Mouse (Mus musculus): ENCODE results near the gene Hgd.

Hgd gene

GRCm38 (mm10) chr16:37675326-37675725 is 95.4 kb downstream of the Hgd start:
- no peak for DNase-seq (ENCODE audit: low read depth)

DNA sequence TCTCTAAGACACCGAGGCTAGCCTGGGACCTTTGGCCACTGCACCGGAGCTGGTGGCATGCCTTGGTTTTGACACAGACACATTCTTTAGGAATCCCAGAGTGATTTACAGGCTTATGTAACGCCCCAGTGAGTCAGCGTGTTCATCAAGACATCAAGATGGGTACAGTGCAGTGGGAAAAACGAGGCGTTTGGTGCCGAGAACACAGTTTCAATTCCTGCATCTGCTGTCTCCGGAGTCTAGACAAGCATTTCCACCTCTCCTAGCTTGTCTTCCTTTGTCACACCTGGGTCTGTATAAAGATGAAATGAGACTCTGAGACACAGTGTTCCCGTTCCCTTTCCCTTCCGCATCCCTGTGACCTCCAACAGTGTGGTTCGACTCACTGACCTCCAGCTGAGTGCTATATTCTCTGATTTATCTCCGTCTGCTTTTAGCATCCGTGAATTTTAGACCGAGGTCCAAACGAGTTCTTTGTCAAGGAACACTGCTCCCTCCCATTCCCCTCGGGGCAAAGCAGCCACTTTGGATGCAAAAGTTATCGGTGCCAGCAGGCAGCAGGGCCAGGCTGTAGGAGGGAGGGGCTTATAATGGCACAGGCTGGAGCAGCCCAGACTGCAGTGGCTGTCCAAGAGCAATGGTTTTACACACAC is 96.2 kb downstream of the Hgd start:
- no peak for DNase-seq (ENCODE audit: low read depth)

- DNase-seq (ENCODE audit: low read depth): no peak
Observed at GRCm38 (mm10) chr16:37676677-37677072, 96.7 kb downstream of the Hgd start.

GRCm38 (mm10) chr16:37677586-37677985 is 97.6 kb downstream of the Hgd start:
- no peak for DNase-seq (ENCODE audit: low read depth)

DNA sequence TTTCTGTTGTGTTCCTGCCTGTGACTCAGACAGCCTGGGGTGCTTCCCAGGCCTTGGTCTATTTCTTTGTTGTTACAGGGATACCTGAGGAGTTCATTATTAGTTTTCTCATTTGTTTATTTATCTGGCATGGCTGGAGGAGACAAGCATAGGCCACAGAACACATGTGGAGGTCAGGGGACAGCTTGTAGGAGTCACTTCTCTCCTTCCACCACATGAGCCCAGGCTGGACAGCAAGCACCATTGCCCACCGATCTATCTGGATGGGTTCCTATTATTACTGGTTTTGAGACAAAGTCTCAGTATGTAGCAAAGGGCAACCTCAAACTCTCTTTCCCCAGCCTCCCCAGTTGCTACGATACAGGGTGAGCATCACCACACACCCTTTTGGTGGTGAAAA is 100.3 kb downstream of the Hgd start:
- DNase-seq (ENCODE audit: low read depth): no peak

DNA sequence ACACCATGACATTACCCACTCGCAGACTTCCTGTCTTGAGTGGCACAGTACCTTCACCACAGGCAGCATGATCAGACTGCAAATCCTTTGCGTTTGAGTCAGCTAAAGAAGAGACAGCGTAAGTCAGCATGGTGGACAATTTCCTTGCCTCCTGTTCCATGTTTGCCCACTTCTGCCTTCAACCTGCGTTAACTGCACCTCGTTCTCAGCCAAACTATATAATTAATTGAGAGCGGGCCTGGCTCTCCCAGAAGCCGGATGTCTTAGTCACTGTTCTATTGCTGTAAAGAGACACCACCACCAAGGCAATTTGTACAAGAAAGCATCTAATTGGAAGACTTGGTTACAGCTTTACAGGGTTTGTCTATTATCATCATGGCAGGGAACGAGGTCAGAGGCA is 100.9 kb downstream of the Hgd start:
- DNase-seq (ENCODE audit: low read depth): peak; percentile 33

Data from 416B (cell line).